Mouse (Mus musculus): ENCODE measurements around the gene Nmt1. TPM values are rescaled to one million over a fixed set of nuclear protein-coding genes. Genes with fewer than 3 reads are reported as not detected.

Nmt1 gene
- total and polyA plus RNA-seq, 3 experiments, result 84.5 to 205 (median 115) TPM

- in situ Hi-C loops (cut with MboI; ENCODE audit: low pct_ligation_motif_present, low pct_unique_long_range_greater_than_20kb, low sequenced_read_pairs), result loop anchor here (5.0 kb wide), 1 partner anchor 98 kb away; no protein-coding TSS in a partner anchor
- no peak overlapping the region for H3K4me3 ChIP-seq (replicated peaks in 1 of 3; ENCODE audit: low read depth in 2 of 3, low read length in 2 of 3, poor library complexity in 1 of 3)
Measured at GRCm38 (mm10) chr11:102994952-102995351, 33.0 kb upstream of the Nmt1 start.

GRCm38 (mm10) chr11:102996385-102996784 is 31.6 kb upstream of the Nmt1 start:
- no peak overlapping the region for H3K4me3 ChIP-seq (replicated peaks in 1 of 3; ENCODE audit: low read depth in 2 of 3, low read length in 2 of 3, poor library complexity in 1 of 3)
- H3K9ac ChIP-seq (ENCODE audit: insufficient read depth, low read depth), result no peak overlapping the region
- no peak overlapping the region for H3K4me2 ChIP-seq (ENCODE audit: insufficient read depth, low read depth, poor library complexity, severe bottlenecking)
- no peaks in the 10 kb centered on the region for H3K79me2 ChIP-seq (replicated peaks; ENCODE audit: control insufficient read depth, extremely low read depth, insufficient read depth, poor library complexity, severe bottlenecking)
- in situ Hi-C loops (cut with MboI; ENCODE audit: low pct_ligation_motif_present, low pct_unique_long_range_greater_than_20kb, low sequenced_read_pairs) (no loop called here), dilution Hi-C loops (cut with MboI; ENCODE audit: extremely low pct_ligation_motif_present, extremely low pct_unique_long_range_greater_than_20kb, low sequenced_read_pairs) (no loop called here)
- peaks cover 62 to 80% of the 10 kb centered on the region in 2 experiments for H3K36me3 ChIP-seq (replicated peaks in 1 of 2; ENCODE audit: control insufficient read depth in 1 of 2, insufficient read depth in 1 of 2, low read length in 1 of 2)
- H3K27me3 ChIP-seq (replicated peaks), result no peaks in the 10 kb centered on the region
- no peaks in the 10 kb centered on the region for H3K4me1 ChIP-seq (ENCODE audit: control insufficient read depth in 1 of 2, insufficient read depth in 2 of 2)
- H3K9me3 ChIP-seq (replicated peaks; ENCODE audit: low read length), result no peaks in the 10 kb centered on the region
- no peak overlapping the region for H3K27ac ChIP-seq (ENCODE audit: insufficient read depth, low read depth)
- TF ChIP-seq MXI1 (IDR thresholded peaks at IDR 0.05; ENCODE audit: low read depth, low read length) (no peak), MAZ (IDR thresholded peaks at IDR 0.05; ENCODE audit: low read depth, low read length) (no peak), ZMIZ1 (IDR thresholded peaks at IDR 0.05; ENCODE audit: low read depth, low read length) (no peak), JUN (IDR thresholded peaks at IDR 0.05; ENCODE audit: insufficient read depth, low read depth, low read length) (no peak), CHD1 (IDR thresholded peaks at IDR 0.05; ENCODE audit: low read depth, low read length) (no peak), ZC3H11A (IDR thresholded peaks at IDR 0.05; ENCODE audit: low read depth, low read length) (no peak), USF2 (conservative IDR thresholded peaks at IDR 0.05; ENCODE audit: low read depth, low read length) (no peak), CHD2 (IDR thresholded peaks at IDR 0.05; ENCODE audit: low read length) (no peak), UBTF (IDR thresholded peaks at IDR 0.05; ENCODE audit: low read depth, low read length) (no peak), GABPA (IDR thresholded peaks at IDR 0.05; ENCODE audit: insufficient replicate concordance, low read depth, low read length) (no peak), CTCF (conservative IDR thresholded peaks at IDR 0.05 in 1 of 2, IDR thresholded peaks at IDR 0.05 in 1 of 2; ENCODE audit: low read depth in 2 of 2, low read length in 2 of 2) (no peak), E2F4 (IDR thresholded peaks at IDR 0.05; ENCODE audit: insufficient replicate concordance, low read depth, low read length) (no peak), KAT2A (IDR thresholded peaks at IDR 0.05; ENCODE audit: insufficient replicate concordance, low read length) (no peak), NELFE (IDR thresholded peaks at IDR 0.05; ENCODE audit: low read depth, low read length) (no peak), TBP (conservative IDR thresholded peaks at IDR 0.05; ENCODE audit: low read depth, low read length) (no peak), NRF1 (IDR thresholded peaks at IDR 0.05; ENCODE audit: low read depth, low read length) (no peak), ZKSCAN1 (IDR thresholded peaks at IDR 0.05; ENCODE audit: borderline replicate concordance, low read depth, low read length) (no peak)
- no peak for DNase-seq (ENCODE audit: extremely low read depth)

More at GRCm38 (mm10) chr11:102994952-102995351, 33.0 kb upstream of the Nmt1 start:
- Histone ChIP-seq H3K4me2 (ENCODE audit: insufficient read depth, low read depth, poor library complexity, severe bottlenecking) (no peak overlapping the region), H3K4me1 (ENCODE audit: control insufficient read depth in 1 of 2, insufficient read depth in 2 of 2) (no peaks in the 10 kb centered on the region), H3K27ac (ENCODE audit: insufficient read depth, low read depth) (no peak overlapping the region), H3K36me3 (replicated peaks in 1 of 2; ENCODE audit: control insufficient read depth in 1 of 2, insufficient read depth in 1 of 2, low read length in 1 of 2) (peaks cover 59 to 67% of the 10 kb centered on the region in 2 experiments), H3K79me2 (replicated peaks; ENCODE audit: control insufficient read depth, extremely low read depth, insufficient read depth, poor library complexity, severe bottlenecking) (no peaks in the 10 kb centered on the region), H3K9me3 (replicated peaks; ENCODE audit: low read length) (no peaks in the 10 kb centered on the region), H3K27me3 (replicated peaks) (peaks cover 2% of the 10 kb centered on the region), H3K9ac (ENCODE audit: insufficient read depth, low read depth) (no peak overlapping the region)
- dilution Hi-C loops (cut with MboI; ENCODE audit: extremely low pct_ligation_motif_present, extremely low pct_unique_long_range_greater_than_20kb, low sequenced_read_pairs), result no loop called here
- no peak for TF ChIP-seq RAD21 (IDR thresholded peaks at IDR 0.05; ENCODE audit: low read depth, low read length)
- no peak for TF ChIP-seq NRF1 (IDR thresholded peaks at IDR 0.05; ENCODE audit: low read depth, low read length)
- no peak for TF ChIP-seq PAX5 (IDR thresholded peaks at IDR 0.05; ENCODE audit: low read length)
- TF ChIP-seq TBP (conservative IDR thresholded peaks at IDR 0.05; ENCODE audit: low read depth, low read length), result no peak
- TF ChIP-seq MEF2A (IDR thresholded peaks at IDR 0.05; ENCODE audit: borderline replicate concordance, low read depth, low read length), result no peak
- no peak for TF ChIP-seq UBTF (IDR thresholded peaks at IDR 0.05; ENCODE audit: low read depth, low read length)
- TF ChIP-seq POLR2A (IDR thresholded peaks at IDR 0.05; ENCODE audit: low read depth, low read length), result no peak
- no peak for DNase-seq (ENCODE audit: extremely low read depth)
